Mouse (Mus musculus) hindbrain, embryonic 15.5 days (tissue): Measurements from ENCODE around the gene Jdp2. TPM values are rescaled to one million over a fixed set of nuclear protein-coding genes. Genes with fewer than 3 reads are reported as not detected.

Source experiments
- ATAC-seq: fragments of 200-750 bp; cut with Nextera tagmentation; 2 replicates; pipeline ENCODE4 v1.8.0; 2017; ENCODE audit warnings: low read depth, moderate number of reproducible peaks, moderate TSS enrichment; ENCODE audit not compliant: low FRiP score
- H3K27ac ChIP-seq: fragments of 300-500 bp; sonication (generic); replicated peaks from 2 replicates; pipeline ENCODE4 v1.5.1; 2015; ENCODE audit warnings: mild to moderate bottlenecking, inconsistent platforms
- H3K27me3 ChIP-seq: fragments of 300-500 bp; sonication (generic); 2 replicates; pipeline ENCODE4 v1.6.1; 2015; ENCODE audit warnings: control low read depth, inconsistent platforms
- H3K36me3 ChIP-seq: fragments of 300-500 bp; sonication (generic); 2 replicates; pipeline ENCODE4 v1.6.1; 2015; ENCODE audit warnings: control low read depth, inconsistent platforms
- H3K4me1 ChIP-seq: fragments of 300-500 bp; sonication (generic); replicated peaks from 2 replicates; pipeline ENCODE4 v1.6.1; 2015; ENCODE audit warnings: control low read depth, inconsistent platforms
- H3K4me2 ChIP-seq: fragments of 300-500 bp; sonication (generic); 2 replicates; pipeline ENCODE4 v1.6.1; 2015; ENCODE audit warnings: moderate library complexity, mild to moderate bottlenecking, inconsistent platforms
- H3K4me3 ChIP-seq: fragments of 300-500 bp; sonication (generic); 2 replicates; pipeline ENCODE4 v1.5.1; 2015; ENCODE audit warnings: mild to moderate bottlenecking, inconsistent platforms
- H3K9ac ChIP-seq: fragments of 300-500 bp; sonication (generic); 2 replicates; pipeline ENCODE4 v1.6.1; 2015; ENCODE audit warnings: inconsistent platforms
- H3K9me3 ChIP-seq: fragments of 300-500 bp; sonication (generic); 2 replicates; pipeline ENCODE4 v1.6.1; 2016; ENCODE audit warnings: control low read depth, inconsistent platforms
- WGBS: fragments of 180-500 bp; shearing (Covaris S2); methylation state at CpG from one replicate; pipeline ENCODE4 v1.1.7; 2015; 5-methylcytosine and 5-hydroxymethylcytosine counted together
- polyA plus RNA-seq: library from polyadenylated mRNA; unstranded; fragments of >200 nt; fragmentation: Nextera tagmentation; extraction: Ambion mirVana; gene quantifications from 2 replicates; pipeline ENCODE4 v1.2.1, GENCODE M21; 2015

Jdp2 gene
- polyA plus RNA-seq, 1 experiment from 2014 or later, result 0.54 TPM

- Histone ChIP-seq H3K4me2 (no peak overlapping the region), H3K36me3 (peaks cover 3% of the 10 kb centered on the region; the same call in 1 of the 2 replicates), H3K27me3 (no peaks in the 10 kb centered on the region), H3K27ac (no peak overlapping the region), H3K9ac (no peak overlapping the region), H3K4me3 (no peak overlapping the region), H3K4me1 (peaks cover 54% of the 10 kb centered on the region), H3K9me3 (no peaks in the 10 kb centered on the region)
- no peak for ATAC-seq
- WGBS, result 61% methylated on average over 9 of the region's 9 CpGs
Measured at GRCm38 (mm10) chr12:85603767-85604166, 4.9 kb downstream of the Jdp2 start.

- Histone ChIP-seq H3K4me2 (no peak overlapping the region), H3K36me3 (peaks cover 3% of the 10 kb centered on the region; the same call in 1 of the 2 replicates), H3K9ac (no peak overlapping the region), H3K27me3 (no peaks in the 10 kb centered on the region), H3K4me3 (no peak overlapping the region), H3K27ac (no peak overlapping the region), H3K9me3 (no peaks in the 10 kb centered on the region), H3K4me1 (peaks cover 54% of the 10 kb centered on the region)
- ATAC-seq, result no peak
- WGBS, result 47% methylated on average over 9 of the region's 9 CpGs
Measured at GRCm38 (mm10) chr12:85604301-85604998, 5.6 kb downstream of the Jdp2 start.

- H3K27ac ChIP-seq, result no peak overlapping the region
- no peaks in the 10 kb centered on the region for H3K27me3 ChIP-seq
- WGBS, result 85% methylated on average over 14 of the region's 14 CpGs
- no peak overlapping the region for H3K9ac ChIP-seq
- H3K4me2 ChIP-seq, result no peak overlapping the region
- no peak overlapping the region for H3K4me3 ChIP-seq
- peaks cover 26% of the 10 kb centered on the region for H3K4me1 ChIP-seq
- no peak for ATAC-seq
- H3K36me3 ChIP-seq, result peaks cover 13% of the 10 kb centered on the region
- no peaks in the 10 kb centered on the region for H3K9me3 ChIP-seq
Measured at GRCm38 (mm10) chr12:85607519-85608449, 9.0 kb downstream of the Jdp2 start.

- H3K4me3 ChIP-seq, result no peak overlapping the region
- WGBS, result 87% methylated on average over 9 of the region's 9 CpGs
- no peak overlapping the region for H3K4me2 ChIP-seq
- H3K9ac ChIP-seq, result no peak overlapping the region
- no peaks in the 10 kb centered on the region for H3K9me3 ChIP-seq
- H3K4me1 ChIP-seq, result peaks cover 5% of the 10 kb centered on the region; the same call in 1 of the 2 replicates
- peaks cover 13% of the 10 kb centered on the region for H3K36me3 ChIP-seq
- ATAC-seq, result no peak
- no peaks in the 10 kb centered on the region for H3K27me3 ChIP-seq
- H3K27ac ChIP-seq, result no peak overlapping the region
Measured at GRCm38 (mm10) chr12:85610167-85610566, 11.3 kb downstream of the Jdp2 start.

- H3K9ac ChIP-seq, result no peak overlapping the region
- no peaks in the 10 kb centered on the region for H3K27me3 ChIP-seq
- no peak overlapping the region for H3K4me3 ChIP-seq
- WGBS, result 55% methylated on average over 4 of the region's 4 CpGs
- peaks cover 12% of the 10 kb centered on the region for H3K4me1 ChIP-seq
- no peak overlapping the region for H3K27ac ChIP-seq
- H3K4me2 ChIP-seq, result no peak overlapping the region
- no peaks in the 10 kb centered on the region for H3K9me3 ChIP-seq
- ATAC-seq, result no peak
- peaks cover 14% of the 10 kb centered on the region for H3K36me3 ChIP-seq
Measured at GRCm38 (mm10) chr12:85614090-85614489, 15.3 kb downstream of the Jdp2 start.

GRCm38 (mm10) chr12:85615486-85615885 is 16.7 kb downstream of the Jdp2 start:
- WGBS, result 88% methylated on average over 8 of the region's 8 CpGs
- Histone ChIP-seq H3K27ac (no peak overlapping the region), H3K36me3 (peaks cover 5% of the 10 kb centered on the region), H3K9ac (no peak overlapping the region), H3K27me3 (no peaks in the 10 kb centered on the region), H3K4me2 (no peak overlapping the region), H3K4me1 (peaks cover 26% of the 10 kb centered on the region), H3K4me3 (no peak overlapping the region), H3K9me3 (no peaks in the 10 kb centered on the region)
- ATAC-seq, result no peak

GRCm38 (mm10) chr12:85617885-85618284 is 19.1 kb downstream of the Jdp2 start:
- H3K27me3 ChIP-seq, result no peaks in the 10 kb centered on the region
- H3K9ac ChIP-seq, result no peak overlapping the region
- no peak overlapping the region for H3K4me3 ChIP-seq
- H3K4me1 ChIP-seq, result peaks cover 33% of the 10 kb centered on the region
- no peak for ATAC-seq
- H3K9me3 ChIP-seq, result no peaks in the 10 kb centered on the region
- no peak overlapping the region for H3K27ac ChIP-seq
- H3K4me2 ChIP-seq, result no peak overlapping the region
- WGBS, result 88% methylated on average over 9 of the region's 9 CpGs
- H3K36me3 ChIP-seq, result peaks cover 3% of the 10 kb centered on the region

GRCm38 (mm10) chr12:85618430-85618829 is 19.6 kb downstream of the Jdp2 start:
- peaks cover 3% of the 10 kb centered on the region for H3K36me3 ChIP-seq
- H3K27me3 ChIP-seq, result no peaks in the 10 kb centered on the region
- WGBS, result 63% methylated on average over 5 of the region's 5 CpGs
- no peak overlapping the region for H3K4me3 ChIP-seq
- H3K4me2 ChIP-seq, result no peak overlapping the region
- H3K4me1 ChIP-seq, result peaks cover 33% of the 10 kb centered on the region
- H3K9me3 ChIP-seq, result no peaks in the 10 kb centered on the region
- H3K27ac ChIP-seq, result 0 out of 2 replicates have a peak overlapping the region, but pooled peaks have one; percentile 3
- no peak overlapping the region for H3K9ac ChIP-seq
- ATAC-seq, result no peak

GRCm38 (mm10) chr12:85619283-85619897 is 20.6 kb downstream of the Jdp2 start:
- 56% methylated on average over 7 of the region's 7 CpGs for WGBS
- Histone ChIP-seq H3K9ac (no peak overlapping the region), H3K4me2 (no peak overlapping the region), H3K4me1 (peaks cover 33% of the 10 kb centered on the region), H3K4me3 (no peak overlapping the region), H3K36me3 (peaks cover 3% of the 10 kb centered on the region), H3K9me3 (no peaks in the 10 kb centered on the region), H3K27me3 (no peaks in the 10 kb centered on the region), H3K27ac (peak overlapping the region; percentile 74)
- ATAC-seq, result no peak

- Histone ChIP-seq H3K27ac (peak overlapping the region; percentile 74), H3K9me3 (no peaks in the 10 kb centered on the region), H3K9ac (no peak overlapping the region), H3K36me3 (peaks cover 3% of the 10 kb centered on the region; the same call in 1 of the 2 replicates), H3K4me3 (no peak overlapping the region), H3K4me1 (peaks cover 33% of the 10 kb centered on the region), H3K27me3 (no peaks in the 10 kb centered on the region), H3K4me2 (no peak overlapping the region)
- 22% methylated on average over 11 of the region's 11 CpGs for WGBS
- ATAC-seq, result peak; percentile 79
Measured at GRCm38 (mm10) chr12:85619898-85620443, 21.1 kb downstream of the Jdp2 start.

GRCm38 (mm10) chr12:85621027-85621426 is 22.2 kb downstream of the Jdp2 start:
- Histone ChIP-seq H3K9ac (no peak overlapping the region), H3K4me1 (peaks cover 33% of the 10 kb centered on the region), H3K9me3 (no peaks in the 10 kb centered on the region), H3K4me3 (no peak overlapping the region), H3K27me3 (no peaks in the 10 kb centered on the region), H3K27ac (peak overlapping the region; percentile 74), H3K36me3 (peaks cover 2% of the 10 kb centered on the region; the same call in 1 of the 2 replicates), H3K4me2 (no peak overlapping the region)
- 0 out of 2 replicates have a peak, but pooled peaks have one; percentile 14 for ATAC-seq
- WGBS, result 33% methylated on average over 6 of the region's 6 CpGs
